Mouse (Mus musculus): ENCODE results near the gene Wdr81. TPM values are rescaled to one million over a fixed set of nuclear protein-coding genes. Genes with fewer than 3 reads are reported as not detected.
"Not testable (repeated sequence)": the region's sequence is repeated elsewhere in the genome, so short reads cannot be mapped to it uniquely, and the experiment has no call there.

Gene Wdr81
- total RNA-seq, 1 experiment from 2014 or later: 6.0 TPM

- no peak for ATAC-seq (replicated peaks in 1 of 2; ENCODE audit: insufficient read depth in 1 of 2, low FRiP score in 2 of 2, low TSS enrichment in 1 of 2, low read depth in 1 of 2, poor library complexity in 2 of 2, severe bottlenecking in 2 of 2)
These were observed 8.4 kb upstream of the Wdr81 start for GRCm38 (mm10) chr11:75462865-75463336.

DNA sequence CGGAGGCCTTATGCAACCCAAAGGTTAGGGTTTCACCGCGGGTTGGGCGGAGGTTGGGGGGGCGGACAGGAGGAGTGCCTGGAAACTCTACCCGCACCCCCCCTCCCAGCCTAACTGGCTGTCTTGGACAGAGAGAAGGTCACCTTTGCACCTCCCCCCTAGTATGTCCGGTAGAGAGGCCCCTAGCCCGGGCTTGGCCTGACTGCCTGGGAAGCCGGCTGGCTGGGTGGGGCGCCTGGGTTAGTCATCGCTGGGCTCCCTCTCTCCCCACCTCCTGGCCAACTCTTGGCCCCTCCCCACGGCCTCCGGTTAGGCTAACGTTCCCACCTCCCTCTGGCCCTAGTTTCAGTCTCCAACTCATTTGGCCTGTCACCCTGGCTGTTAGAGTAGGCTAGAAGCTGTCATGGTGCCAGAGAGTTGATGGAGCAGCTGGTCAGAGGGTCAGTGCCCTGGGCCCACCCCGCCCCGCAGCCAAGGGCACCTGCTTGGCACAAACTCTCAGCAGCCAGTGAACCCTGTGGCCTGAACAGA is 7.8 kb upstream of the Wdr81 start:
- no peak for ATAC-seq (replicated peaks in 1 of 2; ENCODE audit: insufficient read depth in 1 of 2, low FRiP score in 2 of 2, low TSS enrichment in 1 of 2, low read depth in 1 of 2, poor library complexity in 2 of 2, severe bottlenecking in 2 of 2)

DNA sequence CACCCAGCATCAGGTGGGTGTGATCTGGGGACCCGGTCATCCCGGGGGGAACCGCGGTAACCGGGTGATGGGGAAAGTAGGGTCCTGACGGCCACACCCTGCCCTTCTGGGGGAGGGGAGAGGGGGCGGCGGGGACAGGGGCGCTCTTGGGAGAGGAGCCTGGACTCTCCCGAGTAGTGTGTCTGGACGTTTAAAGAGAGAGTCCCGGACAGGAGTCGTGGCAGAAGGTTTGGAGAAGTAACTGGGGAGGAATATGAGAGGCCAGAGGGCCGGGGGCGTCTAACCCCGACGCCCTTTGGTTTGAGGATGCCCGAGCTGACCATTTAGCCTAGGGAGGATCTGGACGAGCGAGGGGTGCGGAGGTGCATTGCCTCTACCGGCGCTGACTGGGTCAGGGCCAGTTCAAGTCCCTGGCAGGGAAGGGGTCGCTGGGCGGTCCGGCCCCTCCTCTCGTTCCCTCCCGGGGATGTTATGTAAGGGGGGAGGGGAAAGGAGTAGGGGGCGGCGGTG is 7.3 kb upstream of the Wdr81 start:
- no peak for ATAC-seq (replicated peaks in 1 of 2; ENCODE audit: insufficient read depth in 1 of 2, low FRiP score in 2 of 2, low TSS enrichment in 1 of 2, low read depth in 1 of 2, poor library complexity in 2 of 2, severe bottlenecking in 2 of 2)

DNA sequence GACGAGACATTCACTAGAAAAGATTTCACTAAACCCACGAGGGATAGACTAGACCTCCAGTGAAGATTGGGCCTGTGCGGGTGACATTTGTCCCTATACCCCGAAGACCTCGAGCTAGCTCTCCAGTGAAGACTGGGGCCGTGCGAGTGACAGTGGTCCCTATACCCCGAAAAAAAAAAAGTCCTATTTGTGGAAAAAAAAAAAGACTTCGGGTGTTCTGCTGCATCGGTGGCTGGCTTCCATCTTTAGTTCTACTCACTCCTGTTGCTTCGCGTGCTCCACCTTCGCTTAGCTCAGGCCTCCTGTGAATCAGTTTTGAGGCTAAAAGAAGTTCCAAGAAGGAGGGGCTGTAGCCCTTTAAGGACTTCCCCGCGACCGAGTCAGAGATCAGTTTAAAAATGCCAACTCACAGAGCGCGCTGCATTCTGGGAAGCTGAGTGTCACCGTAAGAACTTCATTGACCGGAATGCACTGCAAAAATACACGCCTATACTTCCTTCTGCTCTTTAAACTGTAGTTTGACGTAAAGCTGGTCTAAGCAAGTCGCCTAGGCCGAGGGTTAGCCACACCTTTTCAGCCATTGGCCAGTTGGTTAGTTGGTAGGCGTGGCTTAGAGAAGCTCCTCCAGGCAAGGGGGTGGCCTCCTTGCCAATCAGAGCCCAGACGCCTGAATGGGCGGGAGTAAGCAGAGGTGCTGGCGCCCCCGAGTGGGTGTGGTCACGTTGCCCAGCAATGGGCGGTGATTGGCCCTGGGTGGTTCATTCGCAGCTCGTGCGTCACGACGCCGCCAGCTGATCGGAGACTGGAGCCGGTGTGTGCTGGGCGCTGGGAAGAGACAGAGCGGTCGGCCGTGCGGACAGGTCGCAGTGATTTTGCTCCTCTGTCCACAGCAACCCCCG is 6.6 kb upstream of the Wdr81 start, which contains the start of gene Tlcd2:
Gene Tlcd2 (plus strand): TSS at position 872 of the 899 bp plus-strand sequence.
- peak; percentile 83 to 86 for ATAC-seq (replicated peaks in 1 of 2; ENCODE audit: insufficient read depth in 1 of 2, low FRiP score in 2 of 2, low TSS enrichment in 1 of 2, low read depth in 1 of 2, poor library complexity in 2 of 2, severe bottlenecking in 2 of 2)

DNA sequence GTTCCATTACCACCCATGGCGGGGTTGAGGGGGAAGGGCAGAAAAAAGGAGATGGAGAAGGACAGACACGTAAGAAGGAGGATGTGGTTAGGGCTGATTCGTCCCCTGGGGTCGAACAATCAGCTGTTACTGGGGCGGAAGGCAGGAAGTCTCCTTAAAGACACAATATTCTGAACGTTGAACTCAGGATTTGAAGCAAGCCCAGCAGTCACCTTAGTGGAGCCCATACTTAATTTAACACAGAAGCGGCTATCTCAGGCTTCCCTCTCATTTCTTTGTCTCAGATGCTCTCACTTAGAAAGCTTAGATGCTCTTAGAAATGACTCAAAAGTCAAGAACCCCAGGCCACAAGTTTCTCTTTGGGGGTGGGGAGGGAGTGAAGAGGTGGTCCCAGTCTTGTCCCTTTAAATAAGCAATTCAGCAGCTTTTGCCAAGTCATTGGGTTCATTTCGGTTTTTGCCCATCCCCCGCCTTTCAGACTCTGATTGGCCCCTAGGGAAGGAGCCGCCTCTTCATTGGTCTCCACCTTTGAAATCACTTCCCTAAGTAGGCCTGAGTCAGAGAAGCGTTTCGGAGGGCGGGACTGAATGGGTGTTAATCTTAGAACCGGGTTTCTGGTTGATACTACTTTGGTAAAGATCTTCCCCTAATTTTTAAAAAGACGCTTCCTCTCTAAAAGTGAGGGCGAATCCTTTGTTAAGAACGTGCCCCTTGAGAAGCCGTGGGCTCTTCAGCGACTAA is 5.8 kb upstream of the Wdr81 start:
- peak; percentile 46 to 55 for ATAC-seq (replicated peaks in 1 of 2; ENCODE audit: insufficient read depth in 1 of 2, low FRiP score in 2 of 2, low TSS enrichment in 1 of 2, low read depth in 1 of 2, poor library complexity in 2 of 2, severe bottlenecking in 2 of 2)

DNA sequence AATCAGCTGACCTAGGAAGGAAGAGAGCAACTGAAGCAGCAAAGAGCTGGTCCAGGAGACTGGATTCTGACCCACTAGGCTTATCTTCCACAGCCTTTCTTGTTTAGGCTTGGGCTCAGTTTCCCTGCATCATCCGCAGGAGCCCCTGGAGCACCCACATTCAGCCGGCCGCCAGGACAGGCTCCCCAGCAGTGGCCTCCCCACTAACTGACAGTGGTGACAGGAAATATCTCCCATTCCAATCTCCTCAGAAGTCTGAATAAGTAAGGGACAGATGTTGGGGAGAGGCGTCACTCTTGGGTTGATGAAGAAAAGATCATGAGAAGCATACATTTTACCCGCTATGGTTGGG is 5.2 kb upstream of the Wdr81 start:
- ATAC-seq (replicated peaks in 1 of 2; ENCODE audit: insufficient read depth in 1 of 2, low FRiP score in 2 of 2, low TSS enrichment in 1 of 2, low read depth in 1 of 2, poor library complexity in 2 of 2, severe bottlenecking in 2 of 2): no peak

DNA sequence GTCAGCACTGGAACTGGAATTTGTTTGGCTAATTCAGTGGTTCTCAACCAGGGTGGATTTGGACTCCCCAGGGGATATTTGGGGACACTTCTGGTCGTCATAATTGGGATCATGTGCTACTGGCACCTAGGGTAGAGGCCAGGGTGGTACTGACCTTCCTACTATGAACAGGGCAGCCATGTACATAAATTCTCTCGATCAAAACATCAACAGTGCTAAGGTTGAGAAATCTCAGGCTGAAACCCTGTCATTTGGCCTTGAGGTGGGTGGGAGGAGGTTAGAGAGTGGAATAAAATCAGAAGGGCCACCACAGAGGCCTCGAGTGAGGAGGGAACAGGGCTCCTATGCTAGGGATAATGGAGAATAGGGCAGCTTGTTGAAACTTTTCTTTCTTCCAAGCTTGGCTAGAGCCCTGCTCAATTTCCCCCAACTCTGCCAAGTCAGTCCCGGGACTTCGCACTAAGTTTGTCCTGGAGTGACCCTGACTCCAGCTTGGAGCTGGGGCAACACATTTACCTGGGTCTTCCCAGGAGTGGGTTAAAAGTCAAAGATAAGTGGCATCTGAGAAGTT is 4.7 kb upstream of the Wdr81 start:
- no peak for ATAC-seq (replicated peaks in 1 of 2; ENCODE audit: insufficient read depth in 1 of 2, low FRiP score in 2 of 2, low TSS enrichment in 1 of 2, low read depth in 1 of 2, poor library complexity in 2 of 2, severe bottlenecking in 2 of 2)

GRCm38 (mm10) chr11:75458628-75459041 is 4.1 kb upstream of the Wdr81 start:
- peak in 1 of 2 experiments; percentile 3; a peak in 1 of 4 replicates for ATAC-seq (replicated peaks in 1 of 2; ENCODE audit: insufficient read depth in 1 of 2, low FRiP score in 2 of 2, low TSS enrichment in 1 of 2, low read depth in 1 of 2, poor library complexity in 2 of 2, severe bottlenecking in 2 of 2)

- no peak for ATAC-seq (replicated peaks in 1 of 2; ENCODE audit: insufficient read depth in 1 of 2, low FRiP score in 2 of 2, low TSS enrichment in 1 of 2, low read depth in 1 of 2, poor library complexity in 2 of 2, severe bottlenecking in 2 of 2)
These were observed 3.7 kb upstream of the Wdr81 start for GRCm38 (mm10) chr11:75458169-75458568.

GRCm38 (mm10) chr11:75456440-75456871 is 1.9 kb upstream of the Wdr81 start:
- ATAC-seq (replicated peaks in 1 of 2; ENCODE audit: insufficient read depth in 1 of 2, low FRiP score in 2 of 2, low TSS enrichment in 1 of 2, low read depth in 1 of 2, poor library complexity in 2 of 2, severe bottlenecking in 2 of 2): no peak

DNA sequence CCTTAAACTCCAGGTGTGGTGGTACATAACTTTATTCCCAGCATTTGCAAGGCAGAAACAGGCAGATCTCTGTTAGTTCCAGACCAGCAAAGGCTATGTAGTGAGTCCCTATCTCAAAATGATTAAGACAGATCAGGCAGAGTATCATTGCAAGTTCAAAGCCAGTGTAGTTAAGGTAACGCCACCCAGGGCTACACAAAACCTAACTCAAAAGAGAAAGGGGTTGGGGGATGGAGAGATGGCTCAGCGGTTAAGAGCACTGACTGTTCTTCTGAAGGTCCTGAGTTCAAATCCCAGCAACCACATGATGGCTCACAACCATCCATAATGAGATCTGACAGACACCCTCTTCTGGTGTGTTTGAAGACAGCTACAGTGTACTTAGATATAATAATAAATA is 1.5 kb upstream of the Wdr81 start:
- not testable (repeated sequence) for ATAC-seq (replicated peaks in 1 of 2; ENCODE audit: insufficient read depth in 1 of 2, low FRiP score in 2 of 2, low TSS enrichment in 1 of 2, low read depth in 1 of 2, poor library complexity in 2 of 2, severe bottlenecking in 2 of 2)

- no peak for ATAC-seq (replicated peaks in 1 of 2; ENCODE audit: insufficient read depth in 1 of 2, low FRiP score in 2 of 2, low TSS enrichment in 1 of 2, low read depth in 1 of 2, poor library complexity in 2 of 2, severe bottlenecking in 2 of 2)
These were observed 672 bp upstream of the Wdr81 start for GRCm38 (mm10) chr11:75455041-75455736.

DNA sequence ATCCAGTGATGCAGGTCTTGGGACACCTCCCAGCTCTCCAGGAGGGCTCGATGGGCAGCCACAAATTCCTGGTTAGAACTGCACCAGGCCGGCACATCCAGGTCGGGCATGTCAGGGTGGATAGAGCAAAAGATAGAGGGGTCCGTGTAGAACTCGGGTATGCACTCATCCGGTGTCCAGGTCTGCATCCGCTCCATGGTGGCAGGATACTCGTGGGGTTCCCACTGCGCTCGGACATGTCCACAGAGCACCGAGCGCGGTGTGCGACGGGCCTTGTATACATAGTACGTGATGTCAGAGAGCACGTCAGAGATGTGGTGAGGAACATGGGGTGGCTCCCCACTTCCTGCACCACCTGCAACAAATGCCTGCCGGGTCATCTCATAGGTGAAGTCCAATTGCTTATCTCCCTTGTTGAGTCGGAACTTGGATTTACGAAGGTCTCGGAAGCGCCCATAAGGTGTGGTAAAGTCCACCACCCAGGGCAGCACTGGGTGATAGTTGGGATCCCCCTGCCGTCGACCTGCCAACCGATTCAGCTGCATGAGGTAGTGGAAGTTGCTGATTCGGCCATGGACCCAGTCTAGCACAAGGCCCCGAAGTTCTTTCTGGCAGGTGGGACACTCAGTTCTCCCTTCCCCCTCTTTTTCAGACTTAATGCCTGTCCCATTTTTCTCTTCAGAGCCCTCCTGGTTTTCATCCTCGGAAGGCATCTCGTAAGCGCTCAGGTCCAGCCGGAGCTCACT is 1.5 kb downstream of the Wdr81 start:
- ATAC-seq (replicated peaks in 1 of 2; ENCODE audit: insufficient read depth in 1 of 2, low FRiP score in 2 of 2, low TSS enrichment in 1 of 2, low read depth in 1 of 2, poor library complexity in 2 of 2, severe bottlenecking in 2 of 2): no peak

DNA sequence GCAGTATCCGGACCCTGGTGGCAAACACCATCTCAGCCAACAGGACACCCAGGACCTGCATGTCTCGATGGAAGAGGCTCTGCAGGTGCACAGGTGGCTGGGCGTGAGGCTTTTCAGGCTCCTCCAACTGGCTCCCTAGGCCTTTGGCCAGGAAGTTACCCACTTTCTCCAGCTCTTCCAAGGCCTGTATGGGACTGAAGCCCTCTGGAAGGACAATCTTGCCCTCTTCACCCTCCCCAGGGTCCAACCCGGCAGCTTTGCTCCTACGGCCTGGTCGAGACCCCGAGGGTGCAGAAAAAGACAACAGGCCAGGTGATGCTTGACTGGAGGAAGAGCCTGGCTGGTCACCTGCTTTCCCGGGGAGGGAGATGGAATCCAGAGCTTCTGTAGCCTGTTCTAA is 2.4 kb downstream of the Wdr81 start:
- ATAC-seq (replicated peaks in 1 of 2; ENCODE audit: insufficient read depth in 1 of 2, low FRiP score in 2 of 2, low TSS enrichment in 1 of 2, low read depth in 1 of 2, poor library complexity in 2 of 2, severe bottlenecking in 2 of 2): no peak

GRCm38 (mm10) chr11:75450936-75451335 is 3.6 kb downstream of the Wdr81 start:
- ATAC-seq (replicated peaks in 1 of 2; ENCODE audit: insufficient read depth in 1 of 2, low FRiP score in 2 of 2, low TSS enrichment in 1 of 2, low read depth in 1 of 2, poor library complexity in 2 of 2, severe bottlenecking in 2 of 2): no peak

- no peak for ATAC-seq (replicated peaks in 1 of 2; ENCODE audit: insufficient read depth in 1 of 2, low FRiP score in 2 of 2, low TSS enrichment in 1 of 2, low read depth in 1 of 2, poor library complexity in 2 of 2, severe bottlenecking in 2 of 2)
These were observed 4.1 kb downstream of the Wdr81 start for GRCm38 (mm10) chr11:75450304-75450908.

Measured in hematopoietic stem cell, adult 5-6 weeks (primary cell).